Mouse (Mus musculus) layer of hippocampus, postnatal 14 days (tissue): ENCODE measurements around the gene Sardh. TPM values are rescaled to one million over a fixed set of nuclear protein-coding genes. Genes with fewer than 3 reads are reported as not detected.
A peak's percentile ranks its signal among the peaks of the same experiment; 100 is the strongest.

Experiments used
- DNase-seq, 2 experiments: peaks; one replicate each; pipeline ENCODE4 v3.0.0; 2021 to 2022; ENCODE audit warnings: low spot score in 2 of 2, mixed read lengths in 1 of 2
- total RNA-seq, 2 experiments: library from RNA; stranded (reverse); gene quantifications; 2 replicates each; pipeline ENCODE4 v1.2.3; 2021

The Sardh gene
- total RNA-seq, 2 experiments from 2014 or later, result 9.8 to 10.5 TPM

DNA sequence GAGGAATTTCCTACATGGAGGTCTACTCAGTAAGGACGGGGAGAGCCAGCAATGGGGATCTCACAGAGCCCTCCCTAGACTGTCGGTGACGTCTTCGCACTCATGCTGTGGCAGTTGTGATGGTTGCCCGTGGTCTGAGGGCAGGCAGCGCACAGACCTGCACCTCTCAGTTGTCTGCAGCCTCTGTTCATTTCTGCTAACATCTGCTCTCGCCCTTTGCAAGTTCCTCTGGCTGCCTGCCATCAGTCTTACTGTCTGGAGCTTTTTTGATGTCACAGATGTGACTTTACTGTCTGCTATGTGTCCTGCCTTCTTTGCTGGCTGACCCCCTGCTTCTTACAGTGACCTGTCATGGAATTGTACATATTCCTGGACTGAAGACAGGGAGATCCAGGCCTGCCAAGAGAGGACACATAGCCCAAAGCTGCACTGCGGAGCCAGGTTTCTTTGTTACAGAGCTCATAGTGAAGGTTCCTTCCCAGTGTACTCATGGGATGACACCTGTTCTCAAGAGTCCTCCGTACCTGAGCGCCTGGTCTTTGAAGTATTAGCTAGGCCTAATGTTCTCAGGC lies 72.4 kb downstream of the Sardh start:
- DNase-seq, result no peak

DNA sequence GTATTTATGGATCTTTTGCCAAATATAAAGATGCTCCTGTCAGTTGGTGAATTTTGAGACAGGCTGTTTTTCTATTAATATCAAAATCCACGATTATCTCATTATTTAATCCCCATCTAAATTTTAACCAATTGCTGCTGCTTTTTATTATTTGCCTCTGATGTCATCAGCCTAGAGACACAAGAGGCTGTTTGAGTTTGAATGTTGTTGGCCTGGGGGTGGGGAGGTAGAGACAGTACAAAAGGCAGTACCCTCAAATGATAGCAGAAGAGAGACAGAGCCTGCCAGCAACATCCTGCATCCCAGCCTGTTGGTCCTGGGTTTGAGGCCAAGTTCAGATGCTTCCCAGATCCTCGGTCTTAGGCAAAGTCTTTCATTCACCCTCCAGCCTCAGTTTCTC lies 73.9 kb downstream of the Sardh start:
- DNase-seq, result peak in 1 of 2 experiments; percentile 62

DNA sequence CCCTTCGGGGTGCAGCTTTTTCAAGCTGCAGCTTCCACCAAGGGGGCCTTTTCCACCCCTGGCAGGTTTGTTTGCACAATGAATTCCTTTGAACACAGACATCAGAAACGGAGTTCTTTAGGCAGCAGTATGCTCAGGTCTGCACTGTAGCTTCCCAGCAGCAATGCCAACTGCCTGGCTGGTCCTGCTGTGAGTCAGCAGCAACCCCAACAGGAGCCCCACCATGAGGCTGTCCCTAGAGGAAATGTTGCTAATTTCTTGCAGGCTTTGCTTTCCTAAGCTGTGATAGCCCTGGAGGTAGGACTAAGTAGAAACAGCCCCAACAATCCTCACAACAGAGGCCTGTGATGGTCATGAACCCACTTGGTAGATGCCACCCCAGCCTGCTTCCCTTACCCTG lies 81.1 kb downstream of the Sardh start:
- no peak for DNase-seq

DNA sequence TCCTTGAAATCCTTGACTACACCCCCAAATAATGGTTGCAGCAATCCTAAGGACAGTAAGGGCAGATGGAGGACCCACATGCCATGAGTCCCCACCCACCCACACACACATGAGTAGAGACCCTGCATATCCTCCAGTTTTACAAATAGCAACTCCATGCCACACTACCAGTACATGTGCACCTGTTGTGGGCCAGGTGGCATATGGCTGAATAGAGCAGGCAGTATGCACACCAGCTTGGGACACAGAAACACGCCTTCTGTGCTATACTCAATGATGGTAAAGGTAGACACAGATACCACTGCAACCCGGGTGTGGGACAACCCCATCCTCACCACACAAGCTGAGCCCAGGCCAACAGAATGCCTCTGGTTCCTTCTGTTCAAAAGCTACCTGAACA lies 82.1 kb downstream of the Sardh start:
- DNase-seq, result peak; percentile 69 to 86

DNA sequence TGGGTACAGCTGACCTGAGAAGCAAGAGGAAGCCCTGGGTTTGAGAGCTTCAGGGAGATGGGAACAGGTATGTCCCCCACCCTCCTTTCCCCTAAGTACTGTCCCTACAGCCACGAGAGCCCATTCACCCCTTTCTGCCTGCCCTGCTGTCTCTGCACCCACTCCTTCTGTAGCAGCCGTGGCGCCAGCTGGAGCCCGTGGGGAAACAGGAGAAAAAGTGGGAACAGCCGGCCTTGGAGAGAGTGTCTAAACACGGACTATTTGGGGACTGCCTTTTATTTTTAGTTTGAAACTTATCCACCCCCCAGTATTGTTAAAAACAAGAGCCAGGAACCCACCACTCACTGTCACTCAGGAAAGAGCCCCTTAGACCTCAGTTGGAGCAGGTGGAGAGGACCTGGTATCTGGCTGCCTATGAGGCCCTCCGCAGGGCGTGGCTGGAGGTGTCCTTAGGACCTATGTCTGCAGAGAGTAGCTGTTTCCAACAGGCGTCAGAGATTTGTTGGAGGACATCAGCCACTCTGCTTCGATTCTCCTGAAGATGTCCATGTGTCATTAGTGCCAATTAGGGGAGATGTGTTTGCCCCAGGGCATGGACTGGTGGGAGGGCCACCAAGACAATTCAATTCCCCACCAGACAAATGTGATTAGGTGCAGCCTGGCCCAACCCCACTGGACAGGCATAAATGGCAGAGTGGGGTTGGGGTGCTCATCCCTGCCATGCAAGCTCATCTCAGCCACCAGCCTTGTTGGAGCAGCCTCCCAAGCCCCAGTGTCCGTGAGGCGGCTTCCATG lies 83.1 kb downstream of the Sardh start, which contains the start of gene Dbh:
Gene Dbh, plus strand, starts transcription at position 438 of the 795 bp plus-strand sequence.
- DNase-seq, result peak; percentile 70 to 85

DNA sequence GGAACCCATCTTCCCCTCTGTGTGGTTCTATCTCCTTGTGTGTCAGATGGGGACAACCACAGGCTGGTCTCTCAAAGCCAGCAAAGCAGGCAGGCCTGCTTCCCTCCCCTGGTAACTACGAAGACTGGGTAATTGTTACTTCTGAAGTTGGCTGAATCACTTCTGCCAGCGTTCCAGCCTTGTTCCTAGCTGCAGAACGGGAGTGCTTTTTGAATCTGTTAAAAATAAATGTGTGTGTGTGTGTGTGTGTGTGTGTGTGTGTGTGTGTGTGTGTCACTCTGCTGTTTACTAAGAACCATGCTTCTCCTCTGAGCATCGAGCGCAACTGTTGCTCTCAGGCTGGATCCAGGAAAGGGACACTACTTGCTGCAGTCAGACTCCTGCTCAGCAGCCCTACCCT lies 84.3 kb downstream of the Sardh start:
- DNase-seq, result peak; percentile 48 to 75

DNA sequence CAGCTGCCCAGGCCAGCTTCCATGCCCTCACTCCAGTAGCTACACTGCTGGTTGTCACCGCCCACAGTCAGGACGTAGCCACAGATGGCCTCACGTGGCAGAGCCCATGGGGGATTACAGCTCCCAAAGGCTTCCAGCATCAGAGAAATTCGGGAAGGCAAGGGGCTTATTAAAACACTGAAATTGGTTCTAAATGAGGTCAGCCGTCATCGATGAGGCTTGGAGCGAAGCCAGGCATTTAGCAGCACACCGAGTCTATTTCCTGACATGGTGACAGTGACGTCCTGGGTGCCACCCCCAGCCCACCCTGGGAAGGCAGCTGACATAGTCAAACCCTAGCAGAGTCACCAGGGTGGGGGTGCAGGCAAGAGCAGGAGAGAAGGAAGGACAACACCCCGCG lies 85.5 kb downstream of the Sardh start:
- no peak for DNase-seq

DNA sequence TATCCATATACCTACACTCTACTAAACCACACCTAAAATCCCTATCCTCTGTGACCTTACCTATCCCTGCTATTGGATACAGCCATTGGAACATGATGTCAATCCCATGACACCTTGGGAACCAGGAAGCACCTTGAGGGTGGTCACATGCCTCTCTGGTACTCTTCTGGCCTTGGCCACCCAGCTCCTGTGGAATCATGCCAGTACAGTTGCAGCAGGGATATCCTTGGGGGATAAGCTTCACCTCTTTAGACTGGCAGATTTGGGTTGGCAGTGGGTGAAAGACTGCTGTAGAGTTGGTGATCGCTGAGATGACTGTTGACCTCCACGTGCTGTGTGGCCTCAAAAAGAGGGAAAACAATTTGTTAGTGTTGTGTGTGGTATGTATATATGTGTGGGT lies 86.6 kb downstream of the Sardh start:
- no peak for DNase-seq

DNA sequence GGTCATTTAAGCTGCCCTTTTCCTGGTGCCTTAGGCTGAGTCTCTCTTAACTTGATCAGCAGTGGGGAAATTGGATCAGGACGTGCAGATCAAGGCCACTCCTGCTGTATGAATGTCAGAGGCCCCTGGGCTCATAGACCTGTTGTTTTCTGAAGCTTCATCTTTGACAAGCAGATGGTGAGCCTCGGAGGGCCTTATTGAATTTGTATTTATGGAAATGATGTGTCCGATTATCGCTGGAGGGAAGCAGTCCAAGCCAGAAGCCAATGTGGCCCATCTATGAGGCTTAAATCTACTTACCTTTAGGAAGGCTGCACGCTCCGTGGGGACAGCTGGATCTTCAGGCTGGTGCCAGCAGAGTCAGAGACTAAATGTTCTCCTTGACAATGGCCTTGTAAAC lies 91.5 kb downstream of the Sardh start:
- DNase-seq, result no peak

DNA sequence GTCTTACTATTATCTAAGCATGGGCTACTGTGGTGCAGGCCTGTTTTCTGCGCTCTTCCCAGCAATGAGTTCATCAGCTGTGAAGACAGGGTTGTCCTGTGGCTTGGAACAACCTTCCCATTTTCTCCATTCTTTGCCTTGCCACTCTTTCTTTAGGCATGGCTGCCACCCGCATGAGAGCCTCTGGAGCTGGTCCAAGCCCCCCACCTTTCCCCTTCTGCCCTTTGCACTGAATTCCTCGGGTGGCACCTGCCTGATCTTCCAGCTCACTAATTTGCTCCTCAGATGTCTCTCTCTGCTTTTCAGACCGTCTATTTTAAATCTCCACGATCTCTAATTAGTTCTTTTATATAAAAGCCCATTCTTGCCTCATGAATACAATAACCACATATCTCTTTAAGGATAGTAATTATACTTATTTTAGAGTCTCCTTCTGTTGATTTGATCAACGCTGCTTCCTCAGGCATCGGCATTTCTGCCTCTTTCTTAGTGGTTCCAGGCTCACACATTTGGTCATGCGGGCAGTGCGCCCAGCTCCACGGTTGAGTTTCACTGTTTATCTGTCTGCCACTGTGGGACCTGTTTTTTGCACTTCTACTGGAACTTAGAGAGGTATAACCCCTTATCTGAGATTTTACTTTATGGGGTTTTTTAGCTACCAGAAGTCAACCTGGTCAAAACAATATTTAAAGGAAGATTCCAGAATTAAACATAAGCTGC lies 93.5 kb downstream of the Sardh start:
- no peak for DNase-seq

DNA sequence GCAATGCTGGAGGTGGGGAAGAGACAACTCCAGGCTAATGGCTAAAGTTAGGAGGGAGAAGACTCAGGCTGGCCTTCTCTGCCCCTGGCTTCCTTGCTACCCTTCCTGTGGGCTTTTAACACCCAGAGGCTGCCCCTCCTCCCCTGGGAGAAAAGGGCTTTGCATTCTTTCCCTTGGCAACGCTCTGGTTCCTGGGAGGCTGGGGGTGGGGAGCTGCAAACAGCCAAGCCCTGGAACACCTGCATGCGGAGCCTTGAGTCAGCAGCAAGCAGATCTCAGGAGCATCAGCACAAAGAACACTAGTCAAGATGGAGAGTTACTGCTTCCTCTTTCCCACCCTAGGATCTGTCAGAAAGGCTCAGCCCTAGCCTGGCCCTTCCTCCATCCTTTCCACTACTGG lies 98.7 kb downstream of the Sardh start:
- no peak for DNase-seq

DNA sequence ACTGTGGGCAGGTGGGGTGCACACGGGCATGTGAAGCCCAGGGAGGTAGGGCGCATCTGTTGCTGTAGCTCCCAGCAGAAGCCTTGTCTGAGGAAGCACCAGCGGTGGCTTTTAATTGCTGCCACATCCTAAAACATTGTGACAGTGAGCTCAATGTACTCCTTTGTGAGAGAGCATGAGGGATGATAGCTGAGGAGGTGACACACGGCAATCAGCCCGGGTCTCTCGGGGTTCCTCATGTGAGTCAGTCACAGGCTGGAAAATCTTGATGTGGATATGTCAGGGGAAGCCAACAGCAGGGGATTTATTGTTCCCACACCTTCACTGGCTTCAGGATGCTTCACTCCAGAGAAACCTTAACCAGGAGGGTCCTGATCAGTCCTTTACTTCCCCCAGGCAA lies 101.3 kb downstream of the Sardh start:
- no peak for DNase-seq

DNA sequence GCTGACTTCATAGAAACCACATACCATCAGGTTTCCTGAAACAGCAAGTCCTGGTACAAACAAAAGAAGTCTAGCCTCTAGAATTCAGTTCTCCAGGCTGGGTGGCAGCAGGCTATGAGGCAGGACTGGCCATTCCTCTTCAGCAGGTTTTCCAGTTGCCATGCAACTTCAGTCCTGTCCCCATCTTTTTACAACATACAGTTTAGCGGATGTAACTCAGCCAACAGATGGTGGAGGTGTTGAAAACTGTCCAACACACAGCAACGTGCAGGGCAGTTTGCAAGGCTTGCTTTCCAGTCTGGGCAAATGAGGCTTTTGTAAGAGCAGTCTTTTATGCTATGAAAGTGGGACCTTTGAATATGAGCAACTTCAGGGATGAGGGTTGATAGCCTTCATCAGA lies 103.2 kb downstream of the Sardh start:
- DNase-seq, result no peak

DNA sequence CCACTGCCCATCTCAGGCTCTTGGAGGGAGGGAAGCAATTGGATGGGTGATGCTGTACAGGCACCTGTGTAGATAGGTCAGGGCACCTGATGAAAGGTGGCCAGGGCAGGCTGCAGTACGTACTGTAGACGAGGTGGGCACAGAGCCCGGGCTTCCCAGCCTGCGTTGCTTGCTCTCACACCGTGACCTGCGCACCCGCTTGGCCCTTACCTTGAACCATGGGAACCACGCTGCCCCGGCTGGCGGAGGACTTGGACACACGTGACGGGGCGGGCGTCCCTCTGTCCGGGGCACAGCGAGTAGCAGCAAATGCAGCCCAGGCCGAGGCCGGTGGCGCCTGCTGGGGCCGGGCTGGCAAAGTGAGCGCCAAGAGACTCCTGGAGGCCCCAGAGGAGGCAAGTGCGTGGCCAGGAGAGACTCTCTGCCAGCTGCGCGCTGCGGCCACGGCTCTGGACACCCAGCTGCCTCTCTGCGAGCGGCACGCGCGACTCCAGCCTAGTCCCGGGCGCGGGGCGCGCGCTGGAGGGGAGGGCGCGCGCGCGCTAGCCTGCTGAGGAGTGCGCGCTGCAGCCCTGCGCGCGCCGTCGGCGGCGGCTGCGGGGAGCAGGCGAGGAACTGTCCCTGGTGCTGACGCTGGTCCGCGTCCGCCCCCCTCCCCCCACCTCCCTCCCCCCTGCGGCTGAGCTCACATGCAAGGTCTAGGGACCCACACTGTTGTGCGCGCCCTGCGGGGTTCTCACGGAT lies 106.0 kb downstream of the Sardh start, which contains the start of gene Fam163b:
Gene Fam163b, minus strand, starts transcription at position 542 of the 744 bp plus-strand sequence.
- DNase-seq, result peak in 1 of 2 experiments; percentile 50

Other genes with a start within 250 kb of the Sardh start
- gene Cacfd1, start 238.4 kb downstream of the Sardh start, total RNA-seq, result 10 to 100 TPM; 50.6 to 52.1 TPM
- 10 to 100 TPM; 46.3 to 46.7 TPM for gene Slc2a6, start 220.3 kb downstream of the Sardh start, total RNA-seq
- 1 to 10 TPM; 1.1 to 1.4 TPM for gene Mymk, start 176.2 kb downstream of the Sardh start, total RNA-seq
- 10 to 100 TPM; 12.7 to 14.7 TPM for gene Adamtsl2, start 169.0 kb downstream of the Sardh start, total RNA-seq
- 100 to 1,000 TPM; 110 to 119 TPM for gene Fam163b, start 105.8 kb downstream of the Sardh start, total RNA-seq
- under 1 TPM; 0.48 to 0.91 TPM for gene Dbh, start 83.1 kb downstream of the Sardh start, total RNA-seq
- gene Vav2, start 178.7 kb upstream of the Sardh start, total RNA-seq, result 10 to 100 TPM; 19.5 to 21.8 TPM
- gene Brd3os, start 194.0 kb upstream of the Sardh start, total RNA-seq, result 10 to 100 TPM; 23.4 to 25.8 TPM